Mouse (Mus musculus) retina, postnatal 7 days (tissue): ENCODE results near the gene Arcn1.

ENCODE experiments used
- DNase-seq: peaks from one replicate; pipeline ENCODE4 v3.0.0-alpha.2; 2012; ENCODE audit warnings: low read depth, low spot score

The Arcn1 gene

DNA sequence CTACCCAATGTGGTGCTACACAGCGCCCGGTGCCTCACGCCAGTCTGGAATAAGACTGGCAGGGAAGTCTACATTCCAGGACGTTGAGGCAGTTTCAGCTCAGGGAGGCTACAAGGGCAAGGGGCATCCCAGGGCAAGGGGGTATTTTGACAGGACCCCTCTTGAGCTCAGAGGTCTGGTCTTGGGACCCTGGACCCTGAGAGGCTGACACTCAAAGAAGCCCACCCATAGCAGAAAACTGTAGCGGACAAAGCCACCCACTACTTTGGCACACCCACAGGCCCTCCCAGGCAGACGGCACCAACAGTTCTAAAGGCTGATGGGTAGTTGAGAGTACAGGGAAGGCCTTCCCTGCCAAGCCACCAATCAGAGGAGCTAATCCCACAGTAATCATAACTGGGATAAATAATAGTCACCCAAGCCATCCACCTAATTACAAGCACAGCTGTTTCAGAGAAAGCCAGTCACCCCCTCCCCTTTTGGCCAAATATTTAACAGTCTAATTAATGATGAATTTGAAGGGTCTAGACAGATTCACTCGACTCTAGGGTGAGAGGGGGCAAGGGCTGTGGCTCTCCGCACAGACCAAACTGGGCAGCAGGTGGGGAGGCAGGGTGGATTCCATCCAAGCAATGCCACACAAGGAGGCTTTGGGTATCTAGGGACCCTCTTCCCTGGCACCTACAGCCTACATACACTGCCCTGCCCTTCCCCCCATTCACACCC is 47.9 kb downstream of the Arcn1 start:
- no peak for DNase-seq

DNA sequence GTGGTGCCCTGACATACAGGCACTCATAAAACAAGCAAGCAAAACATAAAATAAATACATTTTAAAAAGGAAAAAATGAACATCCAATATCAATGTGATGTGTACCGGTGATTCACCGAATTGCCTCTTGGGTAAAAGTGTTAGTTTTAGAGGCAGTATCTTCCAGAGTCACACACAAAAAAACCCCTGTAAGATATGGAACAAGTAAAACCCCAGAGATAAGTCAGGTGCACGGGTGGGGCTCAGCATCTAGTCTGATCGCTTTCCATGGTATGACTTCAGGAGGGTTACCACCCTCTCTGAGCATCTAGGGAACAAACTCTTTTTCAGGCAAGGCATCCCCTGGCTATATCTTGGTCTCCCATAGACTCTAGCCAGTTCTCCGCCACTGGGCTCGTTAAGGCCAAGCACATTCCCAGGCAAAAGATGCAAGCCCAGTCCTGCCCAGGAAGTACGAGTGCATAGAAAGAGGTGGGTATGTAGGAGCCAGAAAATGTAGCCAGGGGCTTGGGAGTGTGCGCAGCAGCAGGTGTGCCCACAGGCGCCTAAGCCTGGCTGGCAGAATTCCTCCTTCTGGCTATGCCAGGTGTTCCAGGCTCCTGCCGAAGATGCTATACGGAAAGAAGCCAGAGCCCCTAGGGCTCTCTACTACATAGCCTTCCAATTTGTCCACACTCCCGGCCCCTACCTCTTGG is 48.6 kb downstream of the Arcn1 start:
- no peak for DNase-seq

DNA sequence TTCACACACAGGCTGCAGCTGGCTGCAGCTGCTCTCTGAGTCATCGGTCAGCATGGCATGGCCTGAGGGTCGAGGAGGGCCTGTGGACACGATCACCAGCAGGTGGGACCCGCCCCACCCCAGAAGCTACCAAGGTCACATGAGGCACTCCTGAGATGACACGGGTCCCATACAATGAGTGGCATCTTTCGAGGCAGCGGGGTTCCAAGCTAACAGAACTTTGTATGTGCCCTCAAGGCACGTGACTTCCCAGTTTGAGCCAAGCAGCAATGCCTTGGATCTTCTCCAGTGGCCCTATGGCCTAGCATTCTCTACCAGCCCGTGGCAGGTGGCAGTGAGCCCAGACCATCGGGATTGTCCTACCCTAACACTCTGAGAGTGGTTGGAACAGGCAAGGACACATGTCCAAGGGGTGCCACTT is 49.8 kb downstream of the Arcn1 start:
- no peak for DNase-seq

DNA sequence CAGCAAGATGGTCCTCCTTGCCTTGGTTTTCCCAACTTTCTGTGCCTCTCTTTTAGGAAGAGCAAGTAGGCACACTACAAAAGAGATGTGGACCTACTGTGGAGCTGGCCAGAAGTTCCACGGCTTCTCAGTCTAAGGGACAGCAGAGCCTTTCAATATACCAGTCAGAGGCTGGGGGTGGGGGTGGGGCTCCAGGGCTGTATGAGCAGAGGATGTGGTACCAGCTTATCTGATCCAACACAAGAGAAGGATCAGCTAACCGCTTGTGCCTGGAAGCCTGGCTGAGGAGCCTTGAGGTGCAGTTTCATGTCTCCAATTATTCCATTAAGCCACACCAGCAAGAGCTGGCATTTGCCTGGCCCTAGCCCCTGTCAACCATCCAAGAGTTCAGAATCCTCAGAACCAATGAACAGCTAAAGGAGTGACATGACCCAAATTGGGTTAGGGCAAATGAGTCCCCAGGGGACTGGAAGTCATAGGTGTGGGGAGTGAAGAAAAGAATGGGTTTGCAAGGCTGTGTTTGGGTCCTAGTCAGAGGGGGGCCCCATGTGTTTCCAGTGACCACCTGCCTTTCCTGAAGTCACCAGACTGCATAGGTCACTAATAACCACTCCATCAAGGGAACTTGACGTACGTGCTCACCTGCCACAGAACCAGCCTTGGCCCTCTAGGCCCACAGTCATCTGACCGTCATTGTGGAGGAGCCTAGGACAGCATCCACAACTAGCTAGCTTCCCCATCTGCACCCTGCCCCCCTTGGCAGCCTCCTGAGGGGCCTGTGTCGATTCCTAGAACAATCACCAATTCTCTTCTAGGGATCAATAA is 50.4 kb downstream of the Arcn1 start:
- no peak for DNase-seq

DNA sequence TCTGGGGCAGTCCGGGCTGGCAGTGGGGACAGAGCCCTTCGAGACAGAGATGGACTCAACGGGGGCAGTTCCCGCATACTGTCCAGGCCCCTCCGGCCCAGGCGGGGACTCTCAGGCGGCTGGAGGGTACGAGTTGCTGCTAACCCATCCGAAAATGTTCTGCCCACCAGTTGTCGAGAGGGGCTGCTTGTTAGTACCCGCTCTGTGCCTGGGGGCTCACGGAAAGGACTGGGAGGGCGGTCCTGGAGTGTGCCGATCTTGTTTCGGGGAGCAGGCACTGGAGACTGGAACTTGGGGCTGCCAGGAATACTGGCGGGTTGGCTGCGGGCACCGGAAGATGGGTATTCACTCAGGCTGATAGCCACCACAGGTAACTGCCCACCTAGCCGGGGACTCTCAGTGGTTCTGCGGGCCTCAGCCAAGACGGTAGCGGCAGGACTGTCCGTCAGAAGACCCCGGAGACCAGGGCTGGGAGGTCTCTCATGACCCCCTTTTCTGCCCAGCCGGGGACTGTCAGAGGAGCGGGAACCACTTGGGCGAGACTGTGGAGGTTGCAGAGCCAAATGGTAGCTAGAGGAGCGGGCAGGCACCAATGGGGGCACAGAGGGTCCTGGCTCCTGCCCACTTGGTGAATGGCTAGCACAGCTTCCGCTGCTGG is 51.8 kb downstream of the Arcn1 start:
- no peak for DNase-seq

DNA sequence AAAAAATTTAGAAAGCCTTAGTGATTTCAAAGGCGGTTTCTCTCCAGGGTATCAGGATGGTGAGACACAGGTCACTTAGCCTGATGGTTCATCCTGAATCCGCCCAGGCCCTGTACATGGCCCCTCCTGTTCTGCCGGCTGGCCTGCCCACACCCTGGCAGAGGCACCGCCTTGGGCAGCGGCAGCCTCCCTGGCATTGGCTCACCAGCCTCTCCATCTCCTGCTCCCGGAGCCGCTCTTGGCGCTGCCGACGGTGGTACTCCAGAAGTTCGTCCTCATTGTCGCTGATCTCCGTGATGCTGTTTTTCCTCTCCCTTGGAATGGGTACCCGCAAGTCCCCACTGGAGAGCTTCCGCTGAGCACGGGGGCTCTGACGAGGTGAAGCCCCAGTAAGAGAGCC is 52.5 kb downstream of the Arcn1 start:
- no peak for DNase-seq

DNA sequence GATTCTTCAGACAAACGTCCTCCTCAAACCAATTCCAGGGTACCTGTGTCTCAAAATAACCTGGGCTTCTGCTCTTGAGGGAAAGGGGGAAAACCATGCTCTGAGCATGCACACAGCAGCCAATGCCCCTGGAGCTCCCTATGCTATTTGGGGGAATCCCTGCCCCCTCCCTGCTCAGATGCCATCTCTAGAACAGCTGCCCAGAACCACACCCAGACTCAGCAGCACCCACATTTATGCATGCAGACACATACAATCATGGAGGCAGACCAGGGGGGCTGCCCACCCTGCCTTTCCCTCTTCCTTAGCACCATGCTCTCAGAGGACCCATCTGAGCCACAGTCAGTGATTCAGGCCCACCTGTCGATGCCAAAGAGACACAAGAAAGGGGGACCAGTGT is 54.1 kb downstream of the Arcn1 start:
- DNase-seq = no peak

DNA sequence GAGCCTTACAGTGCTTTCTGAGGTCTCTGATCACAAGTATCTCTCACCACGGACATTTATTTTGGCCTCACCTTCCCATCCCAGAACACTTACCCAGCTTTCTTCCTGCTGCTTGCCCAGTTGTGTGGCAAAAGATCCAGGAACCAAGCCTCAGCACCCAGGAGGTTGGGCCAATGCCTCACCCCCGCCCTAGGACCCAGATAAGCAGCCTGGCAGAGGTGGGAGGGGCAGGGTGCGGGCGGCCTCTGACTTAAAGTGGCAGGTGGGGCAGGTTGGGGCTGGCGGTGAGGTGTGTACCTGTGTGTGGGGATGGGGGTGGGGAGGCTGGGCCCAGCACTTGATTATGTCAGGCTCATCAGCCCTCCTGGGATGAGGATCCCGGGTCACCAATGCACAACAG is 54.6 kb downstream of the Arcn1 start:
- DNase-seq = no peak

DNA sequence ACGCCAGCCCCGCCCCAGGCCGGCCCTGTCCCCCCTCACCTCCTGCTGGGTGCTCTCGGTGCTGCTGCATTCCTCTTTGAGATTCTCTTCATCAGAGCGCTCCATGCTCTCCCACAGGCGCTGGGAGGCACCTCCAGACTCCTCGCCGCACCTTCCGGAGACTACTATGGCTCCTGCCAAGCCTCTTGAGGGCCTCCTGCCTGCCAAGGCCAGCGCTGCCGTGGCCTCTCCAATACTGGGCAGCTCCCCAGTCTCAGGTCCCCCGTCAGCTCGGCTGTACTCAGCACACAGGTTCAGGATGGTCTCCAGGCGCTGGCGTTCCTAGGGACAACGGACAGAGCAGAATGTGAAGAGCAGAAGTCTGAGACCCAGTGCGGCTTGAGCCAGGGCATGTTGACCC is 56.0 kb downstream of the Arcn1 start:
- no peak for DNase-seq

DNA sequence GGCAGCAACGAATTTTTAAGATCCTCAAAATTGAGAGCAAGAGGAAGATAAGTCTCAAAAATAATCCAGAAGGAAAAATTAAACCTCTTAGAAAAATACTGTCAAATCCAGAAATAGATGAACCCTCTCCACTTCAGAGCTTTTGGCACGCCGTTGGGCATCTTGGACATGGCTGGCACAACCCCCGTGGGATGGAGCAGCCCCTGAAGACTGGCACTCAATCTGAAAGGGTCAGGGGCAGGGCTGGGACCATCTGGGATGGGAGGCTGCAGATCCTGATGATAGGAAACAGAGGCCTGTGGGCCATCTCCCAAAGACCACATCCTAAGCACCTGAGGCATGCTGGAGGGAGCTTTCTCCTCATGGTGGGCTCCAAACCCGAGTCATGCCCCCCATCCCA is 57.4 kb downstream of the Arcn1 start:
- no peak for DNase-seq

DNA sequence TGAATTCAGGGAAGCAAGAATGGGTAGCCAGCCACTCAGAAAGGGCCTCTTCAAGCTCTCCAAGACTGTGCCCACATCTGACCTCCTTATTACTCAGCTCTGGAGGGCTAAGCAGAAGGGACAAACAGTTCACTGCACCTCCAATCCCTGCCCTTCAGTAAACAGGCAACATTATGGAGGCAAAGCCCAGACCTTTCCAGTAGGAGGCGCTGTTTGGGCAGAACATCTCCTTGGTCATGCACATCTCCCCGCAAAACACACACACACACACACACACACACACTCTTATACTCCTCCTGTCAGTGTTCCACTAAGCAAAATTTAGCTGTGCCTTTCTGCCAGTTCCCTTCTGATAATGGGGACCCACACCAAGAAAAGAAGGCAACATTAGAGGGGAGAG is 58.0 kb downstream of the Arcn1 start:
- DNase-seq = no peak

DNA sequence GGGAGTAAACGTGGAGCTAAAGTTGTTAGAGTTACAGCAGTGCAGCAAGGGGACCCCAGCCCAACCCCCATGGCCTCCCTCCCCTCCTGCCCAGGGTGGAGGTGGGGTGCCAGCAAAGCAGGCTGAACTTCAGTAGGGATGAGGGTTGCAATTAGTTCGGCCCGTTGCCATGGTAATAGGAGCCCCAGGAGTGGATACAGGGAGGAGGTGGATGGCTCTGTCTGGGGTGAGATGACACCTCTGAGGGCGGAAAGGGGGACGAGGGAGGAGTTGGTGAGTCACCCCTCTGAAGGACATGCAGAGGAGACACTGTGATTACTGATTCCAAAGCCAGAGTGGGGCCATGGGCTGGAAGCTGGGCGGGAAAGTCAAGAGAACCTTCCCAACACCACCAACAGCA is 58.7 kb downstream of the Arcn1 start:
- DNase-seq = no peak

DNA sequence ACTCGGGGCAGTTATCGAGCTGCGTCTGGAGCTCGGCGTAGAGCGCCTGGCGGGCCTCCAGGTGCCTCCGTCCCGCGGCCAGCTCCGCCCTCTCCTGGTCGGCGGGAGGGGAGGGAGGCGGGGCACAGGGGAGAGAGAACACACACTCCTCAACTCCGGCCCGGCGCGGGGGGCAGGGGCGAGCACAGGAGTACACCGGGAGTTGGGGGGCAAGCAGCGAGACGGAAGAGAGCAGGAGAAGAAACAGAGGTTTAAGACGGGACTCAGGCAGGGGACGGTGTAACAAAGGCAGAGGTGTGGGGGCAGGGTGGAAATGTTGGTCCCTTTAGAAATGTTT is 59.2 kb downstream of the Arcn1 start:
- DNase-seq = no peak

DNA sequence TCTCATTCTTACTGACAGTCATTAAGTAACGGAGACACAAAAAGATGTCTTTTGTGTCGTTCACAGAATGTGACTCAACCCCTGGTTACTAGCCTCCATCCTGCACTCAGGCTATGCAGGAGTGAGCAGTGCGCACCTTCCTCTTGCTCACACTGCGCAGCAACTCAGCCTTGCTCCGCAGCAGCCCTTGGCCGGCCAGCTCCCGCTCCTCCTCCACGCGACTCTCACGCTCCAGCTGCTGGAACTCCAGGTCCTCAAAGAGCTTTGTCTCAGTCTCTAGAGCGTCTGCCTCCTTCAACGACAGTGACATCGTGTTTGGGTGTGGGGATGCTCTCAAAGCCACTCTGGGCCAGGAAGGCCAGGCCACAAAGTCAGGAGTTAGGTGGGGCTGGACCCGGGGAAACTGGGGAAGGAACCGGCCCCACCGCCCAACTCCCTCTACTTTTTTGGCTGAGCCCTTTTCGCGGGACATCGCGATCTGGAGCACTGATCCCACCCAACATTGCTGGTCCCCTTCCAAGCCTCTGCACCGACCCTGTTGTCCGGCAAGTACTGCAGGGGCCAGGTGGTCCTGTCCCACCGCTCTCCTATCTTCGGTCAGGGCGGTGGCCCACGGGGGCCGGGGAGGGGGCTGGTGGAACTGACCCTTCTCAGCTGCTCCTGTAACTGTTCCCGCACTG is 59.8 kb downstream of the Arcn1 start:
- DNase-seq = no peak

DNA sequence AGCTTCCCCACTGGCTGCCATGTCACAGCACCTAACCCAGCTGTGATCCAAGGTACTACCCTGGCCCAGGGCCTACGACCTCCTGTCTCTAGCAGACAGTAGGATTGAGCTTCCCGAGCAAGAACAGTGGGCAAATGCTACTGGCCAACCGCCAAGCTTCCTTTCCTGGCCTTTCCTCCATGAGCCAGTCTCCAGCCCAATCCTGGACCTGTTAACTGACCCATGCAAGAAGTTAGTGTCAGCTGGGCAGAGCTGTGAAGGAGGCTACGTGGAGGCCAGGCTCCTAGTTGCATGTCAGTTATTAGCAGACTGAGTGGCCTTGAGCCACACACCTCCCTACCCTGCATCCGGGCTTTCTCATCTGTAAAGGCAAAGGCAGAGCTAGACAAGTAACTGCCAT is 67.9 kb downstream of the Arcn1 start:
- no peak for DNase-seq

DNA sequence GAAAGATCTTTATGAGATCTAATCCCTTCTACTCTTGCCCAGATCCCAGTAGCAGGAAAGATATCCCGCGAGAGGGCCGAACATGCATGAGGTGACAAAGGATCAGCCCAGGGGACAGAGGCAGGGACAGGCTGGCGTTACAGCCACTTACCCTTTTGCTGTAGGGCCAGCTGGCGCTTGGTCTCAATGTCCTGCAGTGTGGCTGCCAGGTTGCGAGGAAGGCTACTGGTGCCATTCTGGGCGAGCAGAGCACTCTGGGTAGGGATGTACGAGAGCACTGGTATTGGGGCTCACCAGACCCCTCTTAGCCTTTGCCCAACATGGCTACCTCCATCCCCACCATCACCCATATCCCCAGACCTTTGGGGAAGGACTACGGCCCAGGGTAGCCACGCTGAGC is 68.4 kb downstream of the Arcn1 start:
- DNase-seq = no peak

DNA sequence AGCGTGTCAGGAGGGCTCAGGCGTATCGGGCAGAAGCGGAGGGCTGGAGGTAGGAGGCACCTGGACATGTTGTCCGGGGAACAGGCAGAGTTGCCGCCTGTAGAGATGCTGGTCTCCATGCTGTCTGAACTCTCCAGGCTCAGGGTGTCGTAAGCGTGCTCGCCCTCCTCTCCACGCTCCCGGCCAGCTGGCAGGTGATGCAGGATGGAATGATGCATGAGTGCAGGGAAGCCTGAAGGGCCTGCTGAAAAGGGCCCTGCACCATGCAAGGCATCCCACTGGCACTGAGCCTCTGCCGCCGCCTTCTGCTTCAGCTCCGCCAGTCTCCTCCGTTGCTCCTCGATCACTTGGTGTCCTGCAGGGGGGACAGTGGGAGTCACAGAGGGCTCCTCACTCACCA is 69.8 kb downstream of the Arcn1 start:
- DNase-seq = no peak

DNA sequence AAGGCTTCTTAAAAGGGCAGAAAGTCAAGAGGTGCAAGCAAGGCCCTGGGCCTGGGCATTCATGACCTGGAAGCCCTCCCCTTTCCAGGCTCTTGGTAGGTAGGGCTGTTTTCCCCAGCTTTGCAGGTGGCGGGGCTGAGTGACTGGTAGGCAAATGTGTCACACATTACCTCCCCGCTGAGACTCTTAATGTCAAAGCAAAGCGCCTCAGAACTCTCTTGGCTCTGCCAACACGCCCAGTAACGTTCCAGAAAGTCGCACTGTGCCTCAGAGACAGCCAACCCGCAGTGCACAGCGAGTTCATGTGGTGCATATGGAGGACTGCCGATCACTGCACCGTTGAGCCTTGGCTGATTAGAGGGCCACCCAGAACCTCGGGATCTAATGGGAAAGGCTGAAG is 74.6 kb downstream of the Arcn1 start:
- DNase-seq = no peak

DNA sequence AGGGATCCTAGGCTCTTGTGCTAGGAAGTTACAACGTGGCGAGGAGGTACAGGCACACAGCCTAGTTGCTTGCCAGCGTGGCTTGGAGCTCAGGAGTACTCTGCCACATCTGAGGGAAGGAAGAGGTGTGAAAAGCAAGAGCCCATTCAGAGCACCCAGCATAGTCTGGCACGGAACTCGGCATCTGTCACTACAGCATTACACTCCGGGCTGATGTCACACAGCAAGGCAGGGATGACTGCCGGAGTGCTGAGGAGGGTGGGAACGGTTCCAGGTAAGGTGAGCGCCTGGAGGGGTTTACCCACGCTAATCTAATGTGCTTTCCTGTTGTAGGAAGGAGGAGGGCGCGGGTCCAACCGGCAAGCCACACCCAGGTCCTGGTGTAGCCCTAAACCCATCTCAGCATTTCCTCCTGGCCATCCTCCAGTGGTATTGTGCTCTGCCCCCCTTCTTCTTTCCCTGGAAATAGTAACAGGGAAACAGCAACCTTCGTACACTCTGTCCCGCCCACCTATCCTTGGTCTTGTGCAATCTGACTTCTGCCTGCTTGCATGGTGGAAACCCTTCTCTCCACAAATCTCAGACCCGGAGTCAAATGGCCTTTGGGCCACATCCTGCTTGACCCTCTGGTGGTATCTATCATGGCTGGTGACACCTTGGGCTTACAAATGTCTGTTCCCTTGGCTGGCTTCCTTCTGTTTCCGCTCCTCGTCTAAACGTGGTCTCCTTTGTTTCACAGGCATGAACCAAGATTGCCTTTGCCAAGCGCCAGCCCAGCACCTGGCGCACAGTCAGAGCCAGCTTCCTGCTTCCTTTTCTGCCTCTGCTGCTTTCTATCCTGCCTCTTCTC is 75.7 kb downstream of the Arcn1 start:
- DNase-seq = no peak
